Mouse (Mus musculus): ENCODE data around the gene Krtap8-1. TPM values are rescaled to one million over a fixed set of nuclear protein-coding genes. Genes with fewer than 3 reads are reported as not detected.

Krtap8-1 gene
- not detected in 2 replicates for polyA plus RNA-seq (2012; rRNA removed)

GRCm38 (mm10) chr16:89487852-89488251 is at the start of gene Krtap8-1:
Gene Krtap8-1, minus strand, starts transcription at chr16:89487952.

DNA sequence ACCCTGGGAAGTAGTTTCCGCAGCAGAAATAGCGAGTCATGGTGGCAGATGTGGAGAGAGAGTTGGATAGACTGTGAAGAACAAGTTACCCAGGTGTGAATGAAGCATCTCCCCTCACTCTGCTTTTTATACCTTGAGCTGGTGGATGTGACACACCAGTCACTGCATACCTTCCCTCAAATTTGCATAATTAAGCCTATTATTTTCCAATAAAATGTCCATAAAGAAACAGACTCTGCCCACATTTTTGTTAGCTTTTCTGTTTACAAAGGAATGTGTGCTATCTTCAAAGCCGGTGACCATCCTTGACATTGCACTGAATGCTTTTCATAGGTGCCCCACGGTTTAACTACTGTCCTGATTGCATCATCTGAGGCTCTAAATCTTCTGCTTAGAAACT is 20.5 kb upstream of the Krtap8-1 start, which contains the start of gene Krtap7-1:
TSS of gene Krtap7-1 (minus strand) at position 101 of the 400 bp plus-strand sequence.

Other genes with a start within 250 kb of the Krtap8-1 start
- not detected in 2 replicates for gene Krtap21-1, start 84.1 kb downstream of the Krtap8-1 start, polyA plus RNA-seq (2012; rRNA removed)
- not detected in 2 replicates for gene Krtap6-2, start 67.8 kb downstream of the Krtap8-1 start, polyA plus RNA-seq (2012; rRNA removed)
- not detected in 2 replicates for gene Krtap7-1, start 20.4 kb upstream of the Krtap8-1 start, polyA plus RNA-seq (2012; rRNA removed)
- 0.04 TPM in 1 of 2 replicates, not detected in the other for gene Krtap11-1, start 83.2 kb upstream of the Krtap8-1 start, polyA plus RNA-seq (2012; rRNA removed)